Mouse (Mus musculus) intestine, embryonic 14.5 days (tissue): ENCODE data around the gene Btnl6. TPM values are rescaled to one million over a fixed set of nuclear protein-coding genes. Genes with fewer than 3 reads are reported as not detected.
A peak's percentile ranks its signal among the peaks of the same experiment; 100 is the strongest.
"Not testable (repeated sequence)": the region's sequence is repeated elsewhere in the genome, so short reads cannot be mapped to it uniquely, and the experiment has no call there.

ENCODE experiments used
- ATAC-seq: fragments of 200-750 bp; cut with Nextera tagmentation; replicated peaks from 2 replicates; pipeline ENCODE4 v1.8.0; 2017; ENCODE audit warnings: low read depth, moderate number of reproducible peaks, moderate TSS enrichment, moderate library complexity; ENCODE audit not compliant: low FRiP score, low TSS enrichment
- DNase-seq: peaks from one replicate; pipeline ENCODE4 v3.0.0-alpha.2; 2018; ENCODE audit warnings: low spot score
- H3K27ac ChIP-seq: fragments of 300-500 bp; sonication (generic); 2 replicates; pipeline ENCODE4 v1.5.1; 2014; ENCODE audit warnings: low read depth, mild to moderate bottlenecking, control low read depth
- H3K27me3 ChIP-seq: fragments of 300-500 bp; sonication (generic); replicated peaks from 2 replicates; pipeline ENCODE4 v1.6.1; 2014; ENCODE audit warnings: low read length, control low read depth; ENCODE audit not compliant: control insufficient read depth, insufficient read depth
- H3K36me3 ChIP-seq: fragments of 300-500 bp; sonication (generic); 2 replicates; pipeline ENCODE4 v1.6.1; 2014; ENCODE audit warnings: low read length, control low read depth; ENCODE audit not compliant: control insufficient read depth, insufficient read depth
- H3K4me1 ChIP-seq: fragments of 300-500 bp; sonication (generic); replicated peaks from 2 replicates; pipeline ENCODE4 v1.6.1; 2014; ENCODE audit warnings: low read length, control low read depth, mixed read lengths; ENCODE audit not compliant: control insufficient read depth, insufficient read depth
- H3K4me2 ChIP-seq: fragments of 300-500 bp; sonication (generic); 2 replicates; pipeline ENCODE4 v1.6.1; 2014; ENCODE audit warnings: low read length
- H3K4me3 ChIP-seq: fragments of 300-500 bp; sonication (generic); 2 replicates; pipeline ENCODE4 v1.5.1; 2014; ENCODE audit warnings: low read depth, low read length, control low read depth, mixed read lengths
- H3K9ac ChIP-seq: fragments of 300-500 bp; sonication (generic); 2 replicates; pipeline ENCODE4 v1.6.1; 2014; ENCODE audit warnings: mild to moderate bottlenecking, low read length
- H3K9me3 ChIP-seq: fragments of 300-500 bp; sonication (generic); 2 replicates; pipeline ENCODE4 v1.6.1; 2016; ENCODE audit warnings: low read length, control low read depth; ENCODE audit not compliant: control insufficient read depth
- WGBS: fragments of 180-500 bp; shearing (Covaris S2); extraction: QIAGEN DNeasy Blood & Tissue Kit; methylation state at CpG from one replicate; pipeline ENCODE4 v1.1.7; 2014; 5-methylcytosine and 5-hydroxymethylcytosine counted together
- polyA plus RNA-seq: library from polyadenylated mRNA; unstranded; fragments of >200 nt; fragmentation: Nextera tagmentation; extraction: Ambion mirVana; gene quantifications from 2 replicates; pipeline ENCODE4 v1.2.1, GENCODE M21; 2014

The Btnl6 gene
- polyA plus RNA-seq, 1 experiment from 2014 or later: 0.14 TPM

GRCm38 (mm10) chr17:34557411-34557810 is 40.3 kb upstream of the Btnl6 start:
- H3K4me1 ChIP-seq: no peaks in the 10 kb centered on the region
- ATAC-seq (no peak), DNase-seq (no peak)
- H3K9ac ChIP-seq: no peak overlapping the region
- no peak overlapping the region for H3K27ac ChIP-seq
- H3K4me2 ChIP-seq: no peak overlapping the region
- 61% methylated on average over 11 of the region's 11 CpGs for WGBS
- H3K36me3 ChIP-seq: no peaks in the 10 kb centered on the region
- H3K4me3 ChIP-seq: no peak overlapping the region
- no peaks in the 10 kb centered on the region for H3K27me3 ChIP-seq
- H3K9me3 ChIP-seq: no peaks in the 10 kb centered on the region

DNA sequence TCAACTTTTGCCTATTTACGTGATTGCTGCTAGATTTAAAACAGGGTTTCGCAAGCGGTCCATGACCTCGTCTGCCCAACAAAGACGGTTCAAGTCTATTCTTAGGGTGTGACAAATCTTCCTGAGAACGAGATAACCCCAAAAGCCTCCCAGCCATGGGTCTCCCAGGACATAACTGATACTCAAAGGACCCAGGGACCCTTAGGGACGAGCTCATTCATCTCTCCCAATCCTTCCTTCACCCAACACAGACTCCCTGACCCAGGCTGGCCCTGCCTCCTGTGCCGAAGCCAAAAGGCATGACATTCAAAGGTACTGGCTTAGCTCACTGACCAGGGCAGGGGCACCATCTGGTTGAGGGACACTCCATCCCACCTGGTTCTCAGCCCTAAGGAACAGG is 39.3 kb upstream of the Btnl6 start:
- Histone ChIP-seq H3K4me3 (no peak overlapping the region), H3K27me3 (no peaks in the 10 kb centered on the region), H3K27ac (no peak overlapping the region), H3K9me3 (no peaks in the 10 kb centered on the region), H3K9ac (no peak overlapping the region), H3K4me1 (no peaks in the 10 kb centered on the region), H3K4me2 (no peak overlapping the region), H3K36me3 (no peaks in the 10 kb centered on the region)
- DNase-seq (no peak), ATAC-seq (no peak)
- 83% methylated on average over 8 of the region's 8 CpGs for WGBS

- Histone ChIP-seq H3K27ac (no peak overlapping the region), H3K27me3 (no peaks in the 10 kb centered on the region), H3K4me1 (no peaks in the 10 kb centered on the region), H3K4me2 (no peak overlapping the region), H3K9ac (no peak overlapping the region), H3K4me3 (no peak overlapping the region), H3K36me3 (no peaks in the 10 kb centered on the region), H3K9me3 (no peaks in the 10 kb centered on the region)
- ATAC-seq (no peak), DNase-seq (peak; percentile 90)
- 18% methylated on average over 5 of the region's 5 CpGs for WGBS
These were observed 38.3 kb upstream of the Btnl6 start for GRCm38 (mm10) chr17:34555483-34555882.

GRCm38 (mm10) chr17:34549843-34550242 is 32.7 kb upstream of the Btnl6 start:
- Histone ChIP-seq H3K9ac (no peak overlapping the region), H3K27me3 (no peaks in the 10 kb centered on the region), H3K4me2 (no peak overlapping the region), H3K27ac (no peak overlapping the region), H3K4me3 (no peak overlapping the region), H3K4me1 (no peaks in the 10 kb centered on the region), H3K36me3 (no peaks in the 10 kb centered on the region), H3K9me3 (no peaks in the 10 kb centered on the region)
- WGBS: 73% methylated on average over 2 of the region's 2 CpGs
- ATAC-seq (no peak), DNase-seq (no peak)

DNA sequence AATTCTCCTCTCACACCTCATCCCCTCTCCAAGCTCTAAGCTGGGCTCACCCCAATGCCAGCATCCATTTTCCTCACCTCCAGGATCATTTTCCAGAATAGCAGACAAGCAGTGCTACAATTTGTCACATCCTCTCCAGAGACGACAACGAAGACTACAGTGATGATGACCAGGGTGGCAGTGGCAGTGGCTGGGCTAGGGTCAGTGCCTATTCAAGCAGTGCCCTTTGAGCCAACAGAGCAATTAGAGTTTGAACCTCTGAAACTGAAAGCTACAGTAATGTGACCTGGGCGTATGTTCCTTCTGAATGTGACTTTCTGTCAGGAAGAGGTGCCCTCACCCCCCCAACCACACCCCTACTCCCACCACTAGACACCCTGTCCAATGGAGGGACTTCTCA is 32.0 kb upstream of the Btnl6 start:
- Histone ChIP-seq H3K4me2 (no peak overlapping the region), H3K4me1 (no peaks in the 10 kb centered on the region), H3K27ac (no peak overlapping the region), H3K9me3 (no peaks in the 10 kb centered on the region), H3K4me3 (no peak overlapping the region), H3K36me3 (no peaks in the 10 kb centered on the region), H3K27me3 (no peaks in the 10 kb centered on the region), H3K9ac (no peak overlapping the region)
- ATAC-seq (no peak), DNase-seq (no peak)
- 83% methylated on average over 3 of the region's 3 CpGs for WGBS

DNA sequence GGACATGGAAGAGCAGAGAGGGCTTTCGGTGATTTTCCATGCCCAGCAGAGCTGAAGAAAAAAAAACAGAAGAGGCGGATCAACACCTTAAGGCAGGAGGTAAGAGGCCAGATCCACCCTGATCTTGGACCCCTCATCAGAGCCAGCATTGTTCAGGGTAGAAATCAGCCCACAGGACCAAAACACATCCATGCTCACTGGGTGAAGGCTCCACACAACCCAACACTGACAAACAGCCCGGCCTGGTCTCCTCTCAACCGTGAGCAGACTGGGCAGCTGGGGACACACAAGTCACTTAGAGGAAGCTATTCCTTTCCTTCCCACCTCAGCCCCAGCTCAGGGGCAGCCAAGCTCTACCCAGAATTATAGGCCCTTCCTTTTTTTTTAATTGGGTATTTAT is 30.4 kb upstream of the Btnl6 start:
- no peak overlapping the region for H3K9ac ChIP-seq
- H3K9me3 ChIP-seq: no peaks in the 10 kb centered on the region
- ATAC-seq (no peak), DNase-seq (no peak)
- H3K36me3 ChIP-seq: no peaks in the 10 kb centered on the region
- no peak overlapping the region for H3K4me3 ChIP-seq
- H3K4me1 ChIP-seq: no peaks in the 10 kb centered on the region
- H3K4me2 ChIP-seq: no peak overlapping the region
- no peaks in the 10 kb centered on the region for H3K27me3 ChIP-seq
- WGBS: 95% methylated on average over 4 of the region's 4 CpGs
- H3K27ac ChIP-seq: no peak overlapping the region

DNA sequence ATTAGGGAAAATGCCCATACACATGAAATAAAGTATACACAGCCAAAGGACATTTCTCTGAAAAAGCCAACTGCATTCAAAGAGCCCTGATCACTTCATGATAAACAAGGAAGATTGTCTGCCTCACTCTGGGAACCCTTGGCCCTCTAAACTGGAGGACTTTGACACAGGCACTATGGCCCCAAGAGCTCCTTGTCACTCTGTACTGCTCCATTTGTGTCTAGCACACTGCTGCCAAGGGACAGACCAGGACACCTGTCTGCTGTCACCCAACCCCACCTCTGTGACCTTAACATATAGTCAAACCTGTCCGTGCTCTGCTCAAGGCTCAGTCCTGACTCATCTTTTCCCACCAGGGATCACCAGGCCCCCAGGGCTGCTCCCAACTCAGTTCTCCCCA is 29.6 kb upstream of the Btnl6 start:
- H3K4me1 ChIP-seq: no peaks in the 10 kb centered on the region
- H3K4me3 ChIP-seq: no peak overlapping the region
- no peaks in the 10 kb centered on the region for H3K9me3 ChIP-seq
- no peaks in the 10 kb centered on the region for H3K27me3 ChIP-seq
- no peak for DNase-seq
- WGBS: 89% methylated on average over 1 of the region's 1 CpGs
- H3K9ac ChIP-seq: no peak overlapping the region
- no peak overlapping the region for H3K4me2 ChIP-seq
- no peak for ATAC-seq
- no peak overlapping the region for H3K27ac ChIP-seq
- H3K36me3 ChIP-seq: no peaks in the 10 kb centered on the region

DNA sequence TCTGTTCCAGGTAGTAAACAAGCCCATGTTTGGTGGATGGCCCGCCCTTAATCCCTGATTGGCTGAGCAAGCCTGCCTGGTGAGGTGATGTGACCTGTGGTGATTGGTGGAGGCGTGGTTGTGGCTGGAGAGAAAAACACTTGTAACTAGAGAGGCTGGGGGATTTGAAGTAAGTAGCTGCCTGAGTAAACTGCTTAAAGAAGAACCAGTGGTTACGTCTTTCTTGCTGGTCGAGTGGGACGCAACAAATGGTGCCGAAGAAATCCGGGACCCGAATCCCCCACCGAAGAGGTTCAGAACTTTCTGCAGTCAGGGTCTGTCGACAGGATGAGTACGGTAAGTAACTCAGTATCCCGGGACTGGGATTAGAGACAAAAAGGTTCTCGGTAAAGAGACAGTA is 26.4 kb upstream of the Btnl6 start:
- not testable (repeated sequence) for H3K36me3 ChIP-seq, H3K4me2 ChIP-seq, H3K4me3 ChIP-seq, H3K9me3 ChIP-seq, H3K27me3 ChIP-seq, ATAC-seq, H3K9ac ChIP-seq, H3K4me1 ChIP-seq, DNase-seq, H3K27ac ChIP-seq
- WGBS: 93% methylated on average over 12 of the region's 13 CpGs

- DNase-seq (no peak), ATAC-seq (no peak)
- no peak overlapping the region for H3K27ac ChIP-seq
- H3K4me1 ChIP-seq: no peaks in the 10 kb centered on the region
- no peaks in the 10 kb centered on the region for H3K9me3 ChIP-seq
- no peaks in the 10 kb centered on the region for H3K36me3 ChIP-seq
- no peak overlapping the region for H3K4me2 ChIP-seq
- no peaks in the 10 kb centered on the region for H3K27me3 ChIP-seq
- no peak overlapping the region for H3K4me3 ChIP-seq
- H3K9ac ChIP-seq: no peak overlapping the region
- 81% methylated on average over 3 of the region's 3 CpGs for WGBS
These were observed 15.5 kb upstream of the Btnl6 start for GRCm38 (mm10) chr17:34532671-34533070.
